Mouse (Mus musculus): ENCODE measurements around the gene Mkln1. TPM values are rescaled to one million over a fixed set of nuclear protein-coding genes. Genes with fewer than 3 reads are reported as not detected.

The Mkln1 gene
- polyA plus RNA-seq, 1 experiment from 2014 or later = 154 TPM

GRCm38 (mm10) chr6:31370550-31371061 lies 27.9 kb upstream of the Mkln1 start:
- Histone ChIP-seq H3K27ac (replicated peaks; ENCODE audit: low read depth, low read length) (no peak overlapping the region), H3K27me3 (ENCODE audit: control insufficient read depth, insufficient read depth, low read length) (no peaks in the 10 kb centered on the region), H3K36me3 (ENCODE audit: control insufficient read depth, insufficient read depth, low read length) (no peaks in the 10 kb centered on the region), H3K4me2 (ENCODE audit: low read length) (no peak overlapping the region), H3K4me3 (replicated peaks; ENCODE audit: low read depth, low read length) (no peak overlapping the region), H3K9me3 (ENCODE audit: control insufficient read depth, low read length) (no peaks in the 10 kb centered on the region), H3K4me1 (ENCODE audit: control insufficient read depth, insufficient read depth, low read length) (no peaks in the 10 kb centered on the region), H3K9ac (replicated peaks; ENCODE audit: low read length) (no peak overlapping the region)
- ATAC-seq (ENCODE audit: low FRiP score, low TSS enrichment) (no peak), DNase-seq (no peak)
- WGBS = 42% methylated on average over 14 of the region's 14 CpGs

- ATAC-seq (ENCODE audit: low FRiP score, low TSS enrichment) = no peak
- H3K4me1 ChIP-seq (ENCODE audit: control insufficient read depth, insufficient read depth, low read length) = no peaks in the 10 kb centered on the region
- no peak overlapping the region for H3K9ac ChIP-seq (replicated peaks; ENCODE audit: low read length)
- no peaks in the 10 kb centered on the region for H3K9me3 ChIP-seq (ENCODE audit: control insufficient read depth, low read length)
- H3K4me2 ChIP-seq (ENCODE audit: low read length) = no peak overlapping the region
- H3K36me3 ChIP-seq (ENCODE audit: control insufficient read depth, insufficient read depth, low read length) = no peaks in the 10 kb centered on the region
- 88% methylated on average over 3 of the region's 3 CpGs for WGBS
- no peak overlapping the region for H3K4me3 ChIP-seq (replicated peaks; ENCODE audit: low read depth, low read length)
- H3K27ac ChIP-seq (replicated peaks; ENCODE audit: low read depth, low read length) = no peak overlapping the region
- no peak for DNase-seq
- no peaks in the 10 kb centered on the region for H3K27me3 ChIP-seq (ENCODE audit: control insufficient read depth, insufficient read depth, low read length)
Measured at GRCm38 (mm10) chr6:31371140-31371539, 27.4 kb upstream of the Mkln1 start.

GRCm38 (mm10) chr6:31372620-31373019 lies 25.9 kb upstream of the Mkln1 start:
- Histone ChIP-seq H3K27me3 (ENCODE audit: control insufficient read depth, insufficient read depth, low read length) (no peaks in the 10 kb centered on the region), H3K4me2 (ENCODE audit: low read length) (no peak overlapping the region), H3K4me3 (replicated peaks; ENCODE audit: low read depth, low read length) (no peak overlapping the region), H3K9me3 (ENCODE audit: control insufficient read depth, low read length) (no peaks in the 10 kb centered on the region), H3K4me1 (ENCODE audit: control insufficient read depth, insufficient read depth, low read length) (no peaks in the 10 kb centered on the region), H3K9ac (replicated peaks; ENCODE audit: low read length) (no peak overlapping the region), H3K36me3 (ENCODE audit: control insufficient read depth, insufficient read depth, low read length) (no peaks in the 10 kb centered on the region), H3K27ac (replicated peaks; ENCODE audit: low read depth, low read length) (no peak overlapping the region)
- no peak for ATAC-seq (ENCODE audit: low FRiP score, low TSS enrichment)
- DNase-seq = no peak
- 47% methylated on average over 3 of the region's 3 CpGs for WGBS

GRCm38 (mm10) chr6:31373084-31373673 lies 25.4 kb upstream of the Mkln1 start:
- no peak for ATAC-seq (ENCODE audit: low FRiP score, low TSS enrichment)
- no peaks in the 10 kb centered on the region for H3K4me1 ChIP-seq (ENCODE audit: control insufficient read depth, insufficient read depth, low read length)
- no peaks in the 10 kb centered on the region for H3K36me3 ChIP-seq (ENCODE audit: control insufficient read depth, insufficient read depth, low read length)

GRCm38 (mm10) chr6:31382989-31383388 lies 15.5 kb upstream of the Mkln1 start:
- Histone ChIP-seq H3K9ac (replicated peaks; ENCODE audit: low read length) (no peak overlapping the region), H3K27me3 (ENCODE audit: control insufficient read depth, insufficient read depth, low read length) (no peaks in the 10 kb centered on the region), H3K9me3 (ENCODE audit: control insufficient read depth, low read length) (0 out of 2 replicates have a peak, but pooled peaks cover 2% of the 10 kb centered on the region), H3K36me3 (ENCODE audit: control insufficient read depth, insufficient read depth, low read length) (no peaks in the 10 kb centered on the region), H3K4me2 (ENCODE audit: low read length) (no peak overlapping the region), H3K4me1 (ENCODE audit: control insufficient read depth, insufficient read depth, low read length) (no peaks in the 10 kb centered on the region), H3K4me3 (replicated peaks; ENCODE audit: low read depth, low read length) (no peak overlapping the region), H3K27ac (replicated peaks; ENCODE audit: low read depth, low read length) (no peak overlapping the region)
- 93% methylated on average over 7 of the region's 7 CpGs for WGBS
- DNase-seq (no peak), ATAC-seq (ENCODE audit: low FRiP score, low TSS enrichment) (no peak)

More at GRCm38 (mm10) chr6:31373084-31373673, 25.4 kb upstream of the Mkln1 start:
- no peaks in the 10 kb centered on the region for H3K27me3 ChIP-seq (ENCODE audit: control insufficient read depth, insufficient read depth, low read length)
- DNase-seq = no peak
- no peak overlapping the region for H3K4me2 ChIP-seq (ENCODE audit: low read length)
- no peak overlapping the region for H3K9ac ChIP-seq (replicated peaks; ENCODE audit: low read length)
- no peaks in the 10 kb centered on the region for H3K9me3 ChIP-seq (ENCODE audit: control insufficient read depth, low read length)
- WGBS = 90% methylated on average over 6 of the region's 6 CpGs
- H3K4me3 ChIP-seq (replicated peaks; ENCODE audit: low read depth, low read length) = no peak overlapping the region
- no peak overlapping the region for H3K27ac ChIP-seq (replicated peaks; ENCODE audit: low read depth, low read length)

GRCm38 (mm10) chr6:31384794-31385193 lies 13.7 kb upstream of the Mkln1 start:
- Histone ChIP-seq H3K27ac (replicated peaks; ENCODE audit: low read depth, low read length) (no peak overlapping the region), H3K36me3 (ENCODE audit: control insufficient read depth, insufficient read depth, low read length) (no peaks in the 10 kb centered on the region), H3K9ac (replicated peaks; ENCODE audit: low read length) (no peak overlapping the region), H3K27me3 (ENCODE audit: control insufficient read depth, insufficient read depth, low read length) (no peaks in the 10 kb centered on the region), H3K9me3 (ENCODE audit: control insufficient read depth, low read length) (0 out of 2 replicates have a peak, but pooled peaks cover 2% of the 10 kb centered on the region), H3K4me1 (ENCODE audit: control insufficient read depth, insufficient read depth, low read length) (no peaks in the 10 kb centered on the region), H3K4me3 (replicated peaks; ENCODE audit: low read depth, low read length) (no peak overlapping the region), H3K4me2 (ENCODE audit: low read length) (no peak overlapping the region)
- 53% methylated on average over 5 of the region's 5 CpGs for WGBS
- no peak for ATAC-seq (ENCODE audit: low FRiP score, low TSS enrichment)
- no peak for DNase-seq

GRCm38 (mm10) chr6:31385281-31386145 lies 13.0 kb upstream of the Mkln1 start:
- Histone ChIP-seq H3K36me3 (ENCODE audit: control insufficient read depth, insufficient read depth, low read length) (no peaks in the 10 kb centered on the region), H3K9me3 (ENCODE audit: control insufficient read depth, low read length) (0 out of 2 replicates have a peak, but pooled peaks cover 1% of the 10 kb centered on the region), H3K4me2 (ENCODE audit: low read length) (no peak overlapping the region), H3K27me3 (ENCODE audit: control insufficient read depth, insufficient read depth, low read length) (no peaks in the 10 kb centered on the region), H3K4me1 (ENCODE audit: control insufficient read depth, insufficient read depth, low read length) (no peaks in the 10 kb centered on the region), H3K27ac (replicated peaks; ENCODE audit: low read depth, low read length) (no peak overlapping the region), H3K9ac (replicated peaks; ENCODE audit: low read length) (no peak overlapping the region), H3K4me3 (replicated peaks; ENCODE audit: low read depth, low read length) (no peak overlapping the region)
- DNase-seq (no peak), ATAC-seq (ENCODE audit: low FRiP score, low TSS enrichment) (no peak)
- 94% methylated on average over 10 of the region's 10 CpGs for WGBS

GRCm38 (mm10) chr6:31389716-31390115 lies 8.8 kb upstream of the Mkln1 start:
- no peaks in the 10 kb centered on the region for H3K9me3 ChIP-seq (ENCODE audit: control insufficient read depth, low read length)
- no peaks in the 10 kb centered on the region for H3K27me3 ChIP-seq (ENCODE audit: control insufficient read depth, insufficient read depth, low read length)
- H3K36me3 ChIP-seq (ENCODE audit: control insufficient read depth, insufficient read depth, low read length) = no peaks in the 10 kb centered on the region
- DNase-seq = no peak
- no peak for ATAC-seq (ENCODE audit: low FRiP score, low TSS enrichment)
- whole genome bisulfite sequencing = 90% methylated on average over 6 of the region's 6 CpGs
- no peak overlapping the region for H3K4me2 ChIP-seq (ENCODE audit: low read length)
- no peak overlapping the region for H3K9ac ChIP-seq (replicated peaks; ENCODE audit: low read length)
- H3K4me3 ChIP-seq (replicated peaks; ENCODE audit: low read depth, low read length) = no peak overlapping the region
- H3K4me1 ChIP-seq (ENCODE audit: control insufficient read depth, insufficient read depth, low read length) = no peaks in the 10 kb centered on the region
- H3K27ac ChIP-seq (replicated peaks; ENCODE audit: low read depth, low read length) = no peak overlapping the region

Data from midbrain, embryonic 14.5 days (tissue).